Mouse (Mus musculus): ENCODE measurements around the gene Nphp3.

DNA sequence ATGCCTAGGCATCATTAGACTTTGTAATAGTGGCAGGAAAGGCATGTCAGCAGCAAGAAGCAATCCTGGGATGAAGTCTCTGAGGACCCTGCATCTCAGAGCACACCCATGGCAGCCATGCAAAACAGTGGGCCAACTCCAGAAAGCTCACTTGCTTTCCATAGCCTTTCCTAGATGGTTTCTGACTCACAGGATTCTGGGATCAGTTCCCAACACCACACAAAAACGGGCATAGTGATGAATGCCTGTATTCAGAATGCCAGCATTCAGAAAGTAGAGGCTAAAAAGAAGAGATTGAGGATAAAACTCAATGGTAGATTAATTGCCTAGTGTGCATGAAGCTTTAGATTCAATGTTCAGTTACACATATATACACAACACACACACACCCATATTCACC lies 12.2 kb downstream of the Nphp3 start:
- TF ChIP-seq POLR2A (IDR thresholded peaks at IDR 0.05; ENCODE audit: low read depth, low read length) (no peak), CTCF (IDR thresholded peaks at IDR 0.05; ENCODE audit: borderline replicate concordance, insufficient read depth, low read length) (no peak)

Data from embryonic fibroblast, embryonic 13.5 days (primary cell).